Mouse (Mus musculus): Measurements from ENCODE around the gene Bbx. TPM values are rescaled to one million over a fixed set of nuclear protein-coding genes. Genes with fewer than 3 reads are reported as not detected.

Bbx gene
- total RNA-seq, 1 experiment from 2014 or later = 62.0 TPM

- peak; percentile 85 to 91 for ATAC-seq (replicated peaks in 1 of 2; ENCODE audit: insufficient read depth in 1 of 2, low FRiP score in 2 of 2, low TSS enrichment in 1 of 2, low read depth in 1 of 2, poor library complexity in 2 of 2, severe bottlenecking in 2 of 2)
These were observed 67.8 kb downstream of the Bbx start for GRCm38 (mm10) chr16:50364189-50365059.

- peak in 1 of 2 experiments; percentile 49; a peak in 2 of 4 replicates for ATAC-seq (replicated peaks in 1 of 2; ENCODE audit: insufficient read depth in 1 of 2, low FRiP score in 2 of 2, low TSS enrichment in 1 of 2, low read depth in 1 of 2, poor library complexity in 2 of 2, severe bottlenecking in 2 of 2)
These were observed 68.6 kb downstream of the Bbx start for GRCm38 (mm10) chr16:50363443-50364188.

GRCm38 (mm10) chr16:50360631-50361030, 71.6 kb downstream of the Bbx start:
- ATAC-seq (replicated peaks in 1 of 2; ENCODE audit: insufficient read depth in 1 of 2, low FRiP score in 2 of 2, low TSS enrichment in 1 of 2, low read depth in 1 of 2, poor library complexity in 2 of 2, severe bottlenecking in 2 of 2) = no peak

GRCm38 (mm10) chr16:50329684-50330083, 102.5 kb downstream of the Bbx start:
- no peak for ATAC-seq (replicated peaks in 1 of 2; ENCODE audit: insufficient read depth in 1 of 2, low FRiP score in 2 of 2, low TSS enrichment in 1 of 2, low read depth in 1 of 2, poor library complexity in 2 of 2, severe bottlenecking in 2 of 2)

- ATAC-seq (replicated peaks in 1 of 2; ENCODE audit: insufficient read depth in 1 of 2, low FRiP score in 2 of 2, low TSS enrichment in 1 of 2, low read depth in 1 of 2, poor library complexity in 2 of 2, severe bottlenecking in 2 of 2) = no peak
These were observed 107.4 kb downstream of the Bbx start for GRCm38 (mm10) chr16:50324746-50325145.

GRCm38 (mm10) chr16:50324292-50324691, 107.9 kb downstream of the Bbx start:
- ATAC-seq (replicated peaks in 1 of 2; ENCODE audit: insufficient read depth in 1 of 2, low FRiP score in 2 of 2, low TSS enrichment in 1 of 2, low read depth in 1 of 2, poor library complexity in 2 of 2, severe bottlenecking in 2 of 2) = no peak

GRCm38 (mm10) chr16:50321368-50321767, 110.8 kb downstream of the Bbx start:
- ATAC-seq (replicated peaks in 1 of 2; ENCODE audit: insufficient read depth in 1 of 2, low FRiP score in 2 of 2, low TSS enrichment in 1 of 2, low read depth in 1 of 2, poor library complexity in 2 of 2, severe bottlenecking in 2 of 2) = no peak

- ATAC-seq (replicated peaks in 1 of 2; ENCODE audit: insufficient read depth in 1 of 2, low FRiP score in 2 of 2, low TSS enrichment in 1 of 2, low read depth in 1 of 2, poor library complexity in 2 of 2, severe bottlenecking in 2 of 2) = no peak
These were observed 113.9 kb downstream of the Bbx start for GRCm38 (mm10) chr16:50318255-50318654.

- ATAC-seq (replicated peaks in 1 of 2; ENCODE audit: insufficient read depth in 1 of 2, low FRiP score in 2 of 2, low TSS enrichment in 1 of 2, low read depth in 1 of 2, poor library complexity in 2 of 2, severe bottlenecking in 2 of 2) = peak in 1 of 2 experiments; percentile 73; a peak in 2 of 4 replicates
These were observed 116.7 kb downstream of the Bbx start for GRCm38 (mm10) chr16:50315349-50315969.

- no peak for ATAC-seq (replicated peaks in 1 of 2; ENCODE audit: insufficient read depth in 1 of 2, low FRiP score in 2 of 2, low TSS enrichment in 1 of 2, low read depth in 1 of 2, poor library complexity in 2 of 2, severe bottlenecking in 2 of 2)
These were observed 120.6 kb downstream of the Bbx start for GRCm38 (mm10) chr16:50311588-50311987.

- no peak for ATAC-seq (replicated peaks in 1 of 2; ENCODE audit: insufficient read depth in 1 of 2, low FRiP score in 2 of 2, low TSS enrichment in 1 of 2, low read depth in 1 of 2, poor library complexity in 2 of 2, severe bottlenecking in 2 of 2)
These were observed 122.7 kb downstream of the Bbx start for GRCm38 (mm10) chr16:50309411-50310042.

- no peak for ATAC-seq (replicated peaks in 1 of 2; ENCODE audit: insufficient read depth in 1 of 2, low FRiP score in 2 of 2, low TSS enrichment in 1 of 2, low read depth in 1 of 2, poor library complexity in 2 of 2, severe bottlenecking in 2 of 2)
These were observed 123.9 kb downstream of the Bbx start for GRCm38 (mm10) chr16:50308256-50308655.

GRCm38 (mm10) chr16:50307231-50307630, 125.0 kb downstream of the Bbx start:
- no peak for ATAC-seq (replicated peaks in 1 of 2; ENCODE audit: insufficient read depth in 1 of 2, low FRiP score in 2 of 2, low TSS enrichment in 1 of 2, low read depth in 1 of 2, poor library complexity in 2 of 2, severe bottlenecking in 2 of 2)

GRCm38 (mm10) chr16:50306727-50307126, 125.5 kb downstream of the Bbx start:
- ATAC-seq (replicated peaks in 1 of 2; ENCODE audit: insufficient read depth in 1 of 2, low FRiP score in 2 of 2, low TSS enrichment in 1 of 2, low read depth in 1 of 2, poor library complexity in 2 of 2, severe bottlenecking in 2 of 2) = peak; percentile 27 to 53; a peak in 2 of 4 replicates

- ATAC-seq (replicated peaks in 1 of 2; ENCODE audit: insufficient read depth in 1 of 2, low FRiP score in 2 of 2, low TSS enrichment in 1 of 2, low read depth in 1 of 2, poor library complexity in 2 of 2, severe bottlenecking in 2 of 2) = peak in 1 of 2 experiments; percentile 39; a peak in 1 of 4 replicates
These were observed 127.0 kb downstream of the Bbx start for GRCm38 (mm10) chr16:50305156-50305555.

GRCm38 (mm10) chr16:50302566-50302965, 129.6 kb downstream of the Bbx start:
- no peak for ATAC-seq (replicated peaks in 1 of 2; ENCODE audit: insufficient read depth in 1 of 2, low FRiP score in 2 of 2, low TSS enrichment in 1 of 2, low read depth in 1 of 2, poor library complexity in 2 of 2, severe bottlenecking in 2 of 2)

- ATAC-seq (replicated peaks in 1 of 2; ENCODE audit: insufficient read depth in 1 of 2, low FRiP score in 2 of 2, low TSS enrichment in 1 of 2, low read depth in 1 of 2, poor library complexity in 2 of 2, severe bottlenecking in 2 of 2) = peak; percentile 48 to 62
These were observed 133.3 kb downstream of the Bbx start for GRCm38 (mm10) chr16:50298743-50299443.

All from hematopoietic stem cell, adult 5-6 weeks (primary cell).